Mouse (Mus musculus) kidney, postnatal 0 days (tissue): ENCODE measurements around the gene Gm815. TPM values are rescaled to one million over a fixed set of nuclear protein-coding genes. Genes with fewer than 3 reads are reported as not detected.

Experiments
- ATAC-seq: fragments of 200-750 bp; cut with Nextera tagmentation; replicated peaks from 2 replicates; pipeline ENCODE4 v1.8.0; 2017; ENCODE audit warnings: low read depth, moderate number of reproducible peaks, moderate TSS enrichment, moderate library complexity; ENCODE audit not compliant: low FRiP score
- DNase-seq: peaks from one replicate; pipeline ENCODE4 v3.0.0-alpha.2; 2016; ENCODE audit warnings: low spot score
- H3K27ac ChIP-seq: fragments of 300-500 bp; sonication (generic); 2 replicates; pipeline ENCODE4 v1.5.1; 2014; ENCODE audit warnings: mild to moderate bottlenecking
- H3K27me3 ChIP-seq: fragments of 300-500 bp; sonication (generic); 2 replicates; pipeline ENCODE4 v1.6.1; 2014; ENCODE audit warnings: low read length, mixed read lengths; ENCODE audit not compliant: insufficient read depth
- H3K36me3 ChIP-seq: fragments of 300-500 bp; sonication (generic); 2 replicates; pipeline ENCODE4 v1.6.1; 2014; ENCODE audit warnings: low read length, mixed read lengths; ENCODE audit not compliant: insufficient read depth
- H3K4me1 ChIP-seq: fragments of 300-500 bp; sonication (generic); replicated peaks from 2 replicates; pipeline ENCODE4 v1.6.1; 2014; ENCODE audit warnings: antibody characterized with exemption, low read length, mixed read lengths; ENCODE audit not compliant: insufficient read depth
- H3K4me2 ChIP-seq: fragments of 300-500 bp; sonication (generic); 2 replicates; pipeline ENCODE4 v1.6.1; 2014; ENCODE audit warnings: mild to moderate bottlenecking, low read length, moderate library complexity, mixed read lengths
- H3K4me3 ChIP-seq: fragments of 300-500 bp; sonication (generic); replicated peaks from 2 replicates; pipeline ENCODE4 v1.5.1; 2014; ENCODE audit warnings: low read depth, low read length
- H3K9ac ChIP-seq: fragments of 300-500 bp; sonication (generic); 2 replicates; pipeline ENCODE4 v1.6.1; 2014; ENCODE audit warnings: low read depth, low read length
- H3K9me3 ChIP-seq: fragments of 300-500 bp; sonication (generic); replicated peaks from 2 replicates; pipeline ENCODE4 v1.6.1; 2016; ENCODE audit warnings: low read length, inconsistent platforms, mixed read lengths
- CTCF ChIP-seq: IDR thresholded peaks from 2 replicates; pipeline ENCODE4 v1.5.1; 2016; ENCODE audit warnings: antibody characterized with exemption, low read depth, mild to moderate bottlenecking, moderate library complexity
- WGBS: fragments of 180-500 bp; shearing (Covaris S2); extraction: QIAGEN DNeasy Blood & Tissue Kit; methylation state at CpG from one replicate; pipeline ENCODE4 v1.1.7; 2014; 5-methylcytosine and 5-hydroxymethylcytosine counted together
- polyA plus RNA-seq: library from polyadenylated mRNA; unstranded; fragments of >200 nt; fragmentation: Nextera tagmentation; extraction: Ambion mirVana; gene quantifications from 2 replicates; pipeline ENCODE4 v1.2.1, GENCODE M21; 2015

Gm815 gene
- polyA plus RNA-seq, 1 experiment from 2014 or later, result 0.29 TPM

GRCm38 (mm10) chr19:26888171-26888570 is 2.5 kb downstream of the Gm815 start:
- ATAC-seq, result no peak
- Histone ChIP-seq H3K4me2 (no peak overlapping the region), H3K9me3 (no peaks in the 10 kb centered on the region), H3K27ac (no peak overlapping the region), H3K4me3 (no peak overlapping the region), H3K36me3 (no peaks in the 10 kb centered on the region), H3K9ac (no peak overlapping the region), H3K27me3 (no peaks in the 10 kb centered on the region), H3K4me1 (no peaks in the 10 kb centered on the region; the same call in 1 of the 2 replicates)
- peak; percentile 24; the same call in 1 of the 2 replicates for TF ChIP-seq CTCF
- no peak for DNase-seq
- 78% methylated on average over 9 of the region's 9 CpGs for WGBS

- no peaks in the 10 kb centered on the region; the same call in 1 of the 2 replicates for H3K4me1 ChIP-seq
- no peaks in the 10 kb centered on the region for H3K36me3 ChIP-seq
- DNase-seq (no peak), ATAC-seq (no peak)
- no peaks in the 10 kb centered on the region for H3K27me3 ChIP-seq
- no peak overlapping the region for H3K4me2 ChIP-seq
- H3K4me3 ChIP-seq, result no peak overlapping the region
- TF ChIP-seq CTCF, result no peak
- WGBS, result 47% methylated on average over 9 of the region's 9 CpGs
- peak overlapping the region; percentile 38; the same call in 1 of the 2 replicates for H3K27ac ChIP-seq
- H3K9me3 ChIP-seq, result no peaks in the 10 kb centered on the region
- no peak overlapping the region for H3K9ac ChIP-seq
Measured at GRCm38 (mm10) chr19:26891306-26891964, 5.8 kb downstream of the Gm815 start.

GRCm38 (mm10) chr19:26892861-26893260 is 7.2 kb downstream of the Gm815 start:
- Histone ChIP-seq H3K36me3 (no peaks in the 10 kb centered on the region), H3K4me2 (no peak overlapping the region), H3K4me3 (no peak overlapping the region), H3K9ac (no peak overlapping the region), H3K27ac (peak overlapping the region; percentile 13; the same call in 1 of the 2 replicates), H3K4me1 (no peaks in the 10 kb centered on the region; the same call in 1 of the 2 replicates), H3K9me3 (no peaks in the 10 kb centered on the region), H3K27me3 (no peaks in the 10 kb centered on the region)
- no peak for ATAC-seq
- 76% methylated on average over 5 of the region's 5 CpGs for WGBS
- TF ChIP-seq CTCF, result peak; percentile 49
- DNase-seq, result no peak

GRCm38 (mm10) chr19:26902162-26902561 is 16.5 kb downstream of the Gm815 start:
- no peak overlapping the region for H3K9ac ChIP-seq
- no peak for TF ChIP-seq CTCF
- no peaks in the 10 kb centered on the region for H3K27me3 ChIP-seq
- H3K4me2 ChIP-seq, result no peak overlapping the region
- H3K36me3 ChIP-seq, result no peaks in the 10 kb centered on the region
- no peak overlapping the region for H3K27ac ChIP-seq
- ATAC-seq (no peak), DNase-seq (no peak)
- WGBS, result 38% methylated on average over 4 of the region's 4 CpGs
- H3K4me1 ChIP-seq, result 0 out of 2 replicates have a peak, but pooled peaks cover 4% of the 10 kb centered on the region
- H3K4me3 ChIP-seq, result no peak overlapping the region
- H3K9me3 ChIP-seq, result no peaks in the 10 kb centered on the region

GRCm38 (mm10) chr19:26914245-26914644 is 28.6 kb downstream of the Gm815 start:
- no peak overlapping the region for H3K9ac ChIP-seq
- H3K4me2 ChIP-seq, result no peak overlapping the region
- no peaks in the 10 kb centered on the region for H3K36me3 ChIP-seq
- H3K4me3 ChIP-seq, result no peak overlapping the region
- DNase-seq (peak; percentile 61), ATAC-seq (no peak)
- H3K9me3 ChIP-seq, result no peaks in the 10 kb centered on the region
- H3K27ac ChIP-seq, result no peak overlapping the region
- no peak for TF ChIP-seq CTCF
- WGBS, result 48% methylated on average over 1 of the region's 1 CpGs
- no peaks in the 10 kb centered on the region for H3K4me1 ChIP-seq
- no peaks in the 10 kb centered on the region for H3K27me3 ChIP-seq

GRCm38 (mm10) chr19:26920816-26921215 is 35.1 kb downstream of the Gm815 start:
- Histone ChIP-seq H3K36me3 (no peaks in the 10 kb centered on the region), H3K27ac (no peak overlapping the region), H3K27me3 (no peaks in the 10 kb centered on the region), H3K9me3 (no peaks in the 10 kb centered on the region), H3K4me2 (no peak overlapping the region), H3K9ac (no peak overlapping the region), H3K4me3 (no peak overlapping the region), H3K4me1 (no peaks in the 10 kb centered on the region)
- ATAC-seq, result no peak
- 66% methylated on average over 2 of the region's 2 CpGs for WGBS
- no peak for TF ChIP-seq CTCF
- DNase-seq, result no peak
